Mouse (Mus musculus) heart, postnatal 10 days (tissue): Measurements from ENCODE around the gene Otogl. TPM values are rescaled to one million over a fixed set of nuclear protein-coding genes. Genes with fewer than 3 reads are reported as not detected.

Source experiments
- DNase-seq, 2 experiments: peaks; one replicate each; pipeline ENCODE4 v3.0.0; 2021
- intact Hi-C: fragments of 180-260 bp; cut with DNase I; formaldehyde crosslinking; loops from one replicate; pipeline ENCODE4 v1.15.1; 2025
- total RNA-seq, 2 experiments: library from RNA; stranded (reverse); gene quantifications; 2 replicates each; pipeline ENCODE4 v1.2.3; 2021

Gene Otogl
- total RNA-seq: under 1 TPM; 0.05 to 0.07 TPM

DNA sequence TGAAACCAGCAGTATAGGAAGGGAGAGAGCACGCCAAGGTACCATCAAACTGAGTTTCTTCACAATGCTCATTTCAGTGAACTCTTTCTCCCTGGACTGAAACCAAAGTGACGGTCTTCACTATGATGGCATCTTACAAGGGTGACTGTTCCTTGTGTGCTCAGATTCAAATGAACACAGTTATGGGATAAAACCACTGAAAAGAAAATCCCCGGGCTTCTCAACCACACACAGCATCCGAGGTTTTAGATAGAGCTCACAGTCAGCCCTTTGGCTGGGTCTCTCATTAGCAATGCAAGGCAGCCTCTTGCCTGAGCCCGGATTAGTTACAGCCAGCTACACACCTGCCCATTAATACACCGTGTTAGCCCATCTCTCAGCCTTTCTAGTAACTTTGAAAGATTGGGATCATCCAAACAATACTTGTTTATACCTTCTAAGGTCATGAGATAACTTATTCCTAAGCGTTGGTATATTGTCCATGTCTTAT, at the start of gene Otogl:
Gene Otogl, minus strand, starts transcription at position 51 of the 490 bp plus-strand sequence.
- no peak for DNase-seq
- intact Hi-C loops: no loop called here

DNA sequence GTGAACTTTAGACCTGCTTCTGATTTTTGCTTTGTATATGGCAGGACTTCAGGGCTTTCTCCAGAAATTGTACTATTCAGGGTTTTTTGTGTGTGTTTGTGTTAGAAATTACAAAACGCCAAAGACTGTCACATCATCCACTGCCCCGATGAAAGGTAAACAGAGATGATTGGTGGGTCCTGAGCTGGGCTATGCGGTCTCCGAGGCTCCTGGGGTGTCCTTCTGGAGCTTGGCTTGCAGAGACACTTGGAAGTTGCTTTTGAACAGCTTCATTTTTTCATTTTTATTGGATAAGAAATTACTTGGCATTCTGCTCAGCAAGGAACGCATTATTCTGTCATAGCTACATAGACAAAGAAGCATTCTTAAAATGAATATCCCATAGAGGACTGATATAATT, 44.7 kb upstream of the Otogl start:
- intact Hi-C loops: no loop called here
- no peak for DNase-seq

DNA sequence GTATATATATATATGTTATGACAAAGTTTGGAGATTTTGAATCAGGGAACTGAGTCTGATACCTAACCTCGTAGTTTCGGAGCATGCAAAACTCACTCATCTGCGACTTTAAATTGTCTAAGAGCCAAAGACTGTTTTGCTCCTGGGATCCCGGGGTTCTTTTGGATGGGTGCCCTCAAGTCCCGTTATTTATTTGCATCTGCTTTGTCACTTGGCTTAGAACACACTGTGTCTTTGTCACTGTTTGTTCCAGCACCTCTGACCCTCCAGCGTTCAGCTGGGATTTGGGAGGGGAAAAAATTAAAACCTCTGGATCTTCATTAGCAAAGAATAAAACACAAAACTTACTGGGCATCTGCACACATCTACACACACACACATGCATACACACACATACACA, 42.5 kb upstream of the Otogl start:
- intact Hi-C loops: no loop called here
- DNase-seq: no peak

DNA sequence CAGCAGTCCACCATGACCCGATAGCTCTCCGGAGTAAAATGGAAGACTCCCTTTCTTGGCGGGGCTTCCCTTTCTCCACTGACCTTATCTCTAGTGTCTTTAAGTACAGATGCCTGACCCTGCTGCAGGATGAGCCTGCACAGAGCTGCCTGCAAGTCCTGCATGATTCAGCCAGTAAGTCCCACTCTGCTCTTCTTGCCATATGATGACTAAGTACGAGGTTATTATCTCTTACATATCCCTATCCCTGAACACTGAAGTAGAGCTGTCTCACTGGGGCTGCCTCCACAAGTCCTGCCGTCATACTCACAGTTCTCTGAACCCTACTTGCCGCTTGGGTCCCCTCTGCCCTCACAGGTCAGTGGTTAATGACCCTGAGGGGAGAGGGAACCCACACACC, 39.7 kb upstream of the Otogl start:
- intact Hi-C loops: no loop called here
- DNase-seq: no peak

DNA sequence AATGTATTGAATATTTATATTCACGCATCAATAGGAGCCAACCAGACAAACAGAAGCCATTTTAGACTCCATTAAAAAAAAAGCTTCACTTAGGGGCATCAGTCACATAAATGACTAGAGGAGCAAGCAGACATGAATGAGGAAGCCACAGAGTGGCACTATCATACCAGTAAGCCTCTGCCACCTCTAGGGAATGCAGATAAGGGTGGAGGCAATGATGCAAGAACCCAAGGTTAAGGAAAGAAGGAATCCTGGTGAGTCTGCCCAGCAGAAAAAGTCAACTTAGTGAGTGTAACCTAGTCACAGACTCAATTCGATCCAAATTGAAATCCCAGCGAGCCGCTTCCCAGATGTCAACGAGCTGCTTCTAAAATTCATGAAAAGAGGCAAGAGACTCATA, 38.0 kb upstream of the Otogl start:
- DNase-seq: no peak
- intact Hi-C loops: no loop called here

DNA sequence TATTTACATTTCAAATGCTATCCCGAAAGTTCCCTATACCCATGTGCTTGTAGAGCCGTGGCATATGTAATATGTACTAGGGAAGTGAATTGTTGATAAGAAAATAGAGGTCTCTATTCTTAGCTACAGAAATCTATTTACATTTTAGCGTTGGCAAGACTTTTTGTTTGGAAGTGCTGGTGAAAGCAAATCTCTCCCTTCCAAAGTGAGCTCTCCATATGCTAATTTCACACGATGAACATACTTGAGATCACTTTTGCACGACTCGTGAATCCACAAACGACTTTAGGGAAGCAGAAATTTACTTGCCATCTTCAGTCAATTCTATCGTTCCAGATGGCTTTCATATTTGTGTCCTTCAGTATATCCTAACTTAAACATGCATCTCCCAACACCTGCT, 36.7 kb upstream of the Otogl start:
- DNase-seq: no peak
- intact Hi-C loops: no loop called here

GRCm38 (mm10) chr10:107948038-107948437, 36.1 kb upstream of the Otogl start:
- intact Hi-C loops: no loop called here
- DNase-seq: no peak

- no peak for DNase-seq
- intact Hi-C loops: no loop called here
Measured at GRCm38 (mm10) chr10:107946348-107946747, 34.4 kb upstream of the Otogl start.

DNA sequence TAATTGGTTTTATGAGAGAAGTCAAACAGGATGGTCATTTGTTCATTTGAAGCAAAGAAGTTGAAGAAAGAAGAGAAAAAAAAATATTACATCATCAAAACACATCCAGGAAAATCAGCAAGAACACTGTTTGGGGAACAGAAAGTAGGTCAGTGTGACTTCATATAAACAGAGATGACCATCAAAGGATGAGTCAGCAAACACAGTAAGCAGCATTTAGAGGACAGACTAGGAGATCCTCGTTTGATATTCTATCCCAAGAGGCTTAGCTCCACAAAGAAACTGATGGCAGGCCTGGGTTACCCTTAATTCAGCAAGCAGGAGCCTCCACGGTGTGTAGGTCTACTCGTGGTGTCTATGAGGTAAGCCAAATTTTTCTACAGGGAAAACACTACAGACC, 31.9 kb upstream of the Otogl start:
- DNase-seq: no peak
- intact Hi-C loops: no loop called here

DNA sequence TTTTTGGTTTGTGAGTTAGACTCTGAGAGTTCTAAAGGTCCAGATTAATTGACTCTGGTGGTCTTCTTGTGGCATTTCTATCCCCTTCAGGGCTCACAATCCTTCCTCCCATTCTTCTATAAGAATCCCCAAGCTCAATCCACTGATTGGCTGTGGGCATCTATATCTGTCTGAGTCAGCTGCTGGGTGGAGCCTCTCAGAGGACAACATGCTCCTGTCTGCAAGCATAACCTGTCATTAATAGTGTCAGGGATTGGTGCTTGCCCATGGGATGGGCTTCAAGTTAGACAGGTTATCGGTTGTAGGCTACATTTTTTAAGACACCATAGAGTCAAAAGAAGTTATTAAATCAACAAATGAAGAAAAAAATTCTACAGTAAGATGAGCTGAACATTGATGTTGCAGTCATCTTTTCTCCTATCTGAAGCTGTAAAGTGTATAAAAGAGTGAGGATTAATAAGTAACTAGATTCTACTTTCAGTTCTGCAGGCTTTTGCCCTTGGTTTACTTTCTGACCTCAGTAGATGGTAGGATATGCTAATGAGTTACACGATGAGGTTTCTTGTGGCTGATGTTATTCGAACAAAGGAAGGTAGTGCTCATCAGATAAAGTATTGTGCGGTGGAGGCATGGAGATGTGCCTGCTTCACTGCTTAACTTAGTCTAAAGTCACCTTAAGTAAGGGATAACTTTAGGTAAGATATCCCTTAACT, 29.4 kb upstream of the Otogl start:
- intact Hi-C loops: no loop called here
- no peak for DNase-seq

- intact Hi-C loops: no loop called here
- DNase-seq: peak; percentile 41
Measured at GRCm38 (mm10) chr10:107940302-107940701, 28.4 kb upstream of the Otogl start.

- DNase-seq: no peak
- intact Hi-C loops: no loop called here
Measured at GRCm38 (mm10) chr10:107939821-107940220, 27.9 kb upstream of the Otogl start.

DNA sequence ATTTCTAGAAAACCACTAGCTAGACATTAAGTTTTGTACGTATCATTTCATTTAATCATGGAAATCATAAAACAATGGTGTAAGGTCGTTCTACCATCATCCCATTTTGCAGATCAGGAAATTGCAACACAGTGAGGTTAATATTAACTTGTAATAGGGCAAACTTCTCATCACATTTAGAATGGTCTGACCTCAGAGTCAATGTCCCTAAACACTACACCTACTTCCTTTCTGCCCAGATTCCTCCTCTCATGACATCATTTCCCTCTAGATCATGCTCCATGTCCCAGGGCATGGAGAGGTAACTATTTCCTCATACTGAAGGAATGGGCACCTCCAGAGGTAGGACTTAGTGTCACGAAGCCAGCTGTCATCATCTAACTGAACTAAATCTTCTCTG, 22.1 kb upstream of the Otogl start:
- intact Hi-C loops: loop anchor here (5.0 kb wide), 3 partner anchors 328 to 513 kb away; no protein-coding TSS in a partner anchor
- DNase-seq: no peak

- intact Hi-C loops: loop anchor here (2.0 to 5.0 kb wide), 4 partner anchors 257 to 514 kb away; no protein-coding TSS in a partner anchor
- no peak for DNase-seq
Measured at GRCm38 (mm10) chr10:107933527-107933926, 21.6 kb upstream of the Otogl start.

- DNase-seq: peak; percentile 86 to 87
- intact Hi-C loops: loop anchor here (1.0 to 5.0 kb wide), 7 partner anchors 36 to 515 kb away; partner anchors contain the start of gene Ppp1r12a
Measured at GRCm38 (mm10) chr10:107931833-107932828, 20.2 kb upstream of the Otogl start.

DNA sequence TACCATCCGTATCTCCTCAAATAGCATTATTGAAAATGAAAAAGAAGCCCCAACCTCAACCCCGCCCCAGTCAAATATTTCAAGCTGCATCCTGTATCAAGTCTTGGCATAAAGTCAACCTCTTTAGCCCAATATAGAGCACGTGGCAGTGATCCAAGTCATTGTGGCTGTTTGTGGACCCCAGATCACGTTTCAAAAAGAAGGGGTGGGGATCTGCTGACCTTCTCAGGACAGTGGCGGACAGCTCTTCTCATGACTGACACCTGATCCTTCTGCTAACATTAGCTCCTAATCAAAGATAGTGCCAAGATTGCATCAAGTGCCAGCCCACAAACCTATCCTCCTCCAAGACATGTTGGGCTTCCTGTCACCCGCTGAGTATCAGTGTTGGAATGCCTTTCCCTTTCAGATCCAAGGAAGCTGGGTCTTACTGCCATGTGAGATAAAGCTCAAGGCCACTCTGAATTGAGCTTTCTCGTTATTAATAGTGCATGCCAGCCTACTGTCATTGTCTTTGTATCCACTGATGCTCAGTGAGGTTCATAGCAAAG, 18.6 kb upstream of the Otogl start:
- intact Hi-C loops: loop anchor here (2.0 to 5.0 kb wide), 5 partner anchors 158 to 517 kb away; partner anchors contain the start of gene Ppp1r12a
- peak; percentile 77 to 78 for DNase-seq

- DNase-seq: no peak
- intact Hi-C loops: no loop called here
Measured at GRCm38 (mm10) chr10:107925306-107925705, 13.4 kb upstream of the Otogl start.

- intact Hi-C loops: loop anchor here (1.0 kb wide), 1 partner anchor 66 kb away; no protein-coding TSS in a partner anchor
- no peak for DNase-seq
Measured at GRCm38 (mm10) chr10:107923860-107924259, 11.9 kb upstream of the Otogl start.

DNA sequence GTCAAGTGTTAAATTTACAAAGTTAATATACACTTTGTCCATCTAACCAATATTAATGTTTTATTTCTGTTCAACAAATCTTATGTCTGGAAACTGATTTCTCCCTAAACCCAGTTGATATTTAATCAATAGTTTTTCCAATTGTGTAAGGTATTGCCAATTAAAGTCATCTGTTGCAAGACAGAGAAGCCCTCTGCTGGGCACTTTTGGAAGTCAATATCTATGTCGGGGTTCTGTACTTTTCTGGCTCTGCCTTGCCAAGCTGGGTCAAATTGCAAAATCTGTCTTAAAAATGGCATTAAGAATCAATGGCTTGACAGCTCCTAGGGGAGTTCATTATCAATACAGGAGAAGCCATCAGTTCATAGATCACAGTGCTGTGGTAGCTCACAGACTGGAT, 10.8 kb upstream of the Otogl start:
- intact Hi-C loops: loop anchor here (1.0 kb wide), 2 partner anchors 64 to 122 kb away; no protein-coding TSS in a partner anchor
- no peak for DNase-seq

DNA sequence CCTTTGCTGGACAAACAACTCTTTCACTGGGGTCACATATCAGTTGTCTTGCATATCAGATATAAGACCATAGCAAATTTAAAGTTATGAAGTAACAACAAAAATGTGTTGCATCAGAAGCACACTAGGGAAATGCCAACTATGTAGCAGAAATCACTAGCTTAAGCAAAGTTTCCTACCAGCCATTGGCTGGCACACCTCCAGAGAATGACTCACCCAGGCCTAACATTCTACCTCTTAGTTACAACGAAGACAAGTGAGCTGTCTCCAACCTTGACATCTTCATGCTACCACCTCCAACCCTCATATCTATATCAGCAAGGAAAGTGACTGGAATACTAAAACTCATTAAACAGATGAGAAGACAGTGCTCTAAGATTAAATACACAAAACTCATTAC, 9.6 kb upstream of the Otogl start:
- no peak for DNase-seq
- intact Hi-C loops: no loop called here

- intact Hi-C loops: no loop called here
Measured at GRCm38 (mm10) chr10:107921134-107921533, 9.2 kb upstream of the Otogl start.

More at GRCm38 (mm10) chr10:107921134-107921533, 9.2 kb upstream of the Otogl start:
- DNase-seq: no peak
